Mouse (Mus musculus): ENCODE data around the gene Pold3.
A peak's percentile ranks its signal among the peaks of the same experiment; 100 is the strongest.

The Pold3 gene

GRCm38 (mm10) chr7:100108341-100108740 is 13.0 kb downstream of the Pold3 start:
- DNase-seq = no peak

- DNase-seq = no peak
Measured at GRCm38 (mm10) chr7:100104677-100105076, 16.7 kb downstream of the Pold3 start.

DNA sequence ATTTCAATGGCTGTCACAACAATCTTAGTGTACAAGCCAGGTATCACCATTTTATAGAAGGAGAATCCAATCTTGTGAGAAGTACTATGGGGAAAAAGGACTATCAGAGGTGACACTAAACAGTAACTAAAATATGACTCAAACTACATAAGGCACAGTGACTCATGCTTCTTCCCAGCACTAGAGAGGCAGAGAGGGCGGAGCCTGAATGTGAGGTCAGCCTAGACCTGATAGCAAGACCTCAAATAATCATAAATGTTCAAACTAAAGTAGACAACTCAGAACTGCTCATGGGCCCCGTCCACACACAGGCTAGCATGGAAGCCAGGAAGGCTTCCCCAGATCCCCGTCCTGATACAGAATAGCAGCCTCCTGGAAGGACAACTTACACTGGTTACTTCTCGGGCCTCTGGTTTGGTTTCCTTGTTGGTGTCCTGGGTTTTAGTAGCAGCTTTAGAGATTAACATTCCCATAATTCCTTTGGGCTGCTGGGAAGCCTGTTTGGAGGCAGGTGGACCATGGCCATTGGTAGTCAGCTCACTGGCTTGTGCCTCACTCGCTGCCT is 21.3 kb downstream of the Pold3 start:
- DNase-seq = no peak

GRCm38 (mm10) chr7:100086891-100087290 is 34.5 kb downstream of the Pold3 start:
- no peak for DNase-seq

GRCm38 (mm10) chr7:100086159-100086755 is 35.1 kb downstream of the Pold3 start:
- no peak for DNase-seq

DNA sequence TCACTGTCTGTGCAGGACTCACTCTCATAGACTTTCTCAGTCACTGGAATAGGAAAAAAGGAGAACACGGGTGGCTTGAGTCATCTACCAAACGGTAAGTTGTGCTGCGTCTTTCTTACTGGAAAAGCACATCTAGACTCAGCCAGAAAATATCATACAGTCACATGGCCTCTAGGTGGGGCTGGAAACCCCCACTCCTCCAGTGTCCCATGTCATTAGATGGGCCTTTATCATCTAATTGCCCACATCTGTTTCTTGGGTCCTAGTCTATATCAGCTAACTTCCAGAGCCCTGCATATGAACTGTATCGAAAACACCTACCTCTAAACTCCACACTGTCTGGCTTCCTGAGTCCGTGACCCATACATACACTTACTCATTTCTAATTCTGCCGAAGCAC is 37.6 kb downstream of the Pold3 start:
- no peak for DNase-seq

- DNase-seq = no peak
Measured at GRCm38 (mm10) chr7:100082836-100083235, 38.5 kb downstream of the Pold3 start.

DNA sequence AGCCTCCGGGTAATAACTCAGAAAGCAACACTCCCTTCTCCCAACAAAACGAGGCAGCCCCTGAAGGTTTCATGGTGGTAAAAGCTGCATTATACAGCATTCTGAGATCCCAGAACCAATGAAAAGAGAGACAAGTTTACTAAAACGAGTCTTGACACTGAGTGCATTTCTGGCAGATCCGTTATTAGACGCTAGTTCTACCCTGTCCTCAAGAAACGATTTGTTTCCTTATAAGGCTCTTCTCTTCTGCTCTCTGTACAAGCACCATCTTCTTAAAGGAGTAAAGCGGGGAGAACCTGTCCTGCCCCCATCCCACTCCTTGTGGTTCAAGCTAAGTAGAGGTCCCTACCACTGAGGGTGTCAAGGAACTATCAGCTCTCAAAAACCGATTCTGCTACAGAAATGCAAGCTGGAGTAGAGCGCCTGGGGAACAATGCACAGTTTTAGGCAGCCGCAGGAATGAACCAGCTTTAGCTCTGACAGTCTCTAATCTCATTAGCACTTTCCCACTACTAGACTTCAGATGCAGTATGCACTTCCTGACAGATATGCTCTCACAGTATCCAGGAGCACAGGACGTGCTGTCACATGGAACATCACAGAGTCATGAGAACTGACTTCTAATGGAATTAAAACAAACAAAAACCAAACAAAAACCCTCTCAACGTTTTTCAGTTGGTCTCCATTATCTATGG is 41.1 kb downstream of the Pold3 start:
- no peak for DNase-seq

GRCm38 (mm10) chr7:100077071-100077470 is 44.3 kb downstream of the Pold3 start:
- peak; percentile 67 for DNase-seq

GRCm38 (mm10) chr7:100076296-100076695 is 45.1 kb downstream of the Pold3 start:
- peak; percentile 14 for DNase-seq

DNA sequence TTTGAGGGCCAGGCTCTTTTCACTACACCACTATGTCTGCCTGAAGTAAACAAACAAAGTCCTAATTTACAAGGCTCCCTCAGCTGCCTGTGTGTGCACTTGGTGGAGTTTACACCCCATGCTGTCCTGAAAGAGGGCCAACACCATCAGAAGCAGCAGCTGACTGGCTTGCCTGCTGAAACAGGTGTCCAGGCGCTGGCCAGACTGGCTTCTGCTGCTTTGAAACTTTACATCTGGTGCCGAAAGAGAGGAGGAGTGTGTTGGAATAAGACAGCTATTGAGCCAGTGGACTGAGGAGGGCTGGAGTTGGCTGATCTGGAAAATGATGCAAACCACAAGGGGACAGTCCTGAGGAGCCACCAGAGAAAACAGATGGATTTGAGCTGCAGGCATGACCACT is 47.4 kb downstream of the Pold3 start:
- DNase-seq = no peak

- DNase-seq = peak; percentile 37
Measured at GRCm38 (mm10) chr7:100052991-100053390, 68.4 kb downstream of the Pold3 start.

- DNase-seq = peak; percentile 66
Measured at GRCm38 (mm10) chr7:100051904-100052303, 69.5 kb downstream of the Pold3 start.

DNA sequence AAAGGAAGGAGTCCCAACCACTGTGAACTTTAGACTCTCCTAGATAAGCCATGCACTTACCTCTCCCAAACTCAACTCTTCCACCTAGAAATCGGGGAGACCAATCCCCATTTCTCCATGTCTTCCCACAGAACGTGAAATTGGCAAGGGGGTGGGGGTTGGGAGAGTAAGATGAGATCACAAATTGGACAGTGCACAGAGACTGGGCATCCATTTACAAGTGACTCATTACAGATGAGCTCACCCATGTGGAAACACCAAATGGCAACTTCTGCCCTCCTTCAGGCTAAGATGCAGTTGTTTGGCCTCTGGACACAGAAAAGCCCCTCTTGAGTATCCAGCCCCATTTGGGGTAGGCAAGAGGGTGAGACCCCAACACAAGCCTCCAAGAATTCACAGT is 74.9 kb downstream of the Pold3 start:
- no peak for DNase-seq

GRCm38 (mm10) chr7:100043605-100044031 is 77.7 kb downstream of the Pold3 start:
- DNase-seq = no peak

GRCm38 (mm10) chr7:100043096-100043495 is 78.3 kb downstream of the Pold3 start:
- DNase-seq = no peak

GRCm38 (mm10) chr7:100042120-100042519 is 79.2 kb downstream of the Pold3 start:
- DNase-seq = peak; percentile 30

- DNase-seq = no peak
Measured at GRCm38 (mm10) chr7:100036495-100036894, 84.9 kb downstream of the Pold3 start.

- DNase-seq = no peak
Measured at GRCm38 (mm10) chr7:100036050-100036449, 85.3 kb downstream of the Pold3 start.

DNA sequence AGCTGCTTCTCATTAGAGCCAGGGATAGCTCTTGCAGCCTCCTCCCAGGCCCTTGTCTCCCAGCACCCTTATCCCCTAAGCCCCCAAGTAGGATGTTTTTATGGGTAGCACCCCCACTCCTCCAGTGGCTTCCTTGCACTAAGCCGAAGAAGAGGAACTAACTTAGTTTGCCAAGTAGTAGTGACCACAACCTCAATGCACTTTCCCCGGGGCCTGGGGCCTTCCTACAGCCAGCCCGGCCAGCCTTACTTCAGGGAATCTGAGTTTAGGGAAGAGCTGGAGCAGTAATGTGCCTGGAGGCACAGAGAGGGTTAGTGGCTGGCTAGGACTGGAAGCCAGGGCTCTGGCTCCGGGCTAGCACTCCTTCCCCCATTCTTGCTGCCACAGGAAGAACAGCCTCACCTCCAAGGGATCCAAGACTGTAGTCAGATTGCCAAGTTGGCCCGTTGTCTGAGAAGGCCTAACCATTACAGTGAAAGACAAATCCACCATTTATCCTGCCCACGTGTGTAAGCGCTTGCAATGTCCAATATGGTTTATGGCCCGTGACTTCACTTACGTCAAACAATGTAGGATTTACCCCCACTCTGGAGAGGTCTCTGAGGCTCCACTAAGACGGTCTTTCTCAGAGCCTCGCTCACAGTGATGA is 86.4 kb downstream of the Pold3 start:
- no peak for DNase-seq

GRCm38 (mm10) chr7:100033672-100034071 is 87.7 kb downstream of the Pold3 start:
- DNase-seq = no peak
